Mouse (Mus musculus): ENCODE measurements around the gene Mtif3.

The Mtif3 gene

DNA sequence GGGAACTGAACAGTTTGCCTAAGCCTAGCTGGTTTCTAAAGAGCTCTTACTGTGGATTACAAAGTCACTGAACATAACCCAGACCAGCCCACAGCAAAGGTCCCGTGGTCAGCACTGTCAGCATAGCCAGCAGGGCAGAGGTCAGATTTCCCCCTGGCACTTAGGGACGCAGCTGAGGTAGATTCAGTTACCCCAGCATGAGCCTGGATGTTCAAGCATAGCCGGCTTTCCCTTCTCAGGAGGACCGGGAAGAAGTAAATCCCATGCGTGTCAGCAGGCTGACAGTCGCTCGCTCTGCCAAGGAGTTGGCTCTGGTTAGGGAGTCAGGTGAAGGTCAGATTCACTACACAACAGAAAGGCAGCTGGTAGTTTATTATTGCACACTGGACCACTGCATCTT lies 9.0 kb downstream of the Mtif3 start:
- in situ Hi-C loops (cut with MboI, MseI) = no loop called here

- in situ Hi-C loops (cut with MboI, MseI) = loop anchor here (10.0 kb wide), 1 partner anchor 346 kb away; no protein-coding TSS in a partner anchor
Measured at GRCm38 (mm10) chr5:146948508-146949088, 15.0 kb downstream of the Mtif3 start, which contains the start of gene Gtf3a. Gene Gtf3a, plus strand, starts transcription at chr5:146948657.

DNA sequence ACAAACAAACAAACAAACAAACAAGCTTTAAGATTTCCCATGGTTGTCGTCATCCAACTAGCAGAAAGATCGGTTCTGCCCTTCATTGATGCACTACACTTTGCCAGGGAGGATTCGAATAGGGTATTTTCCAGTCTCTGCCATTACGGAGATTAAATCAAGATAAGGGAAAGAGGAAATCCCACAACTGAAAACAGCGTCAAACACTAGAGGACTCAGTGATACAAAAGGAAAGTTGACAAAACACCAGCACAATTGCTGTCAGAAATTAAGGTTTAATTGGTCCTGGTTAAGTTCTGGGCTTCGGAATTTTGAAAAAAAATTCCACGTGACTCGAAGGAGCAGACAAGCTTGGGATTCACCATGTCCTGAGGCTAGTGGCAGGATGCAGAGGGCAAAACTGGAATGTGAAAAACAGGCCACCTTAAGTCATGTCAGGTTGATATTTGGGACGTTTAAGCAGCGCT lies 15.5 kb downstream of the Mtif3 start:
- in situ Hi-C loops (cut with MboI, MseI) = loop anchor here (10.0 kb wide), 1 partner anchor 347 kb away; no protein-coding TSS in a partner anchor

GRCm38 (mm10) chr5:146947497-146947896 lies 16.1 kb downstream of the Mtif3 start:
- in situ Hi-C loops (cut with MboI, MseI) = loop anchor here (10.0 kb wide), 1 partner anchor 347 kb away; no protein-coding TSS in a partner anchor

DNA sequence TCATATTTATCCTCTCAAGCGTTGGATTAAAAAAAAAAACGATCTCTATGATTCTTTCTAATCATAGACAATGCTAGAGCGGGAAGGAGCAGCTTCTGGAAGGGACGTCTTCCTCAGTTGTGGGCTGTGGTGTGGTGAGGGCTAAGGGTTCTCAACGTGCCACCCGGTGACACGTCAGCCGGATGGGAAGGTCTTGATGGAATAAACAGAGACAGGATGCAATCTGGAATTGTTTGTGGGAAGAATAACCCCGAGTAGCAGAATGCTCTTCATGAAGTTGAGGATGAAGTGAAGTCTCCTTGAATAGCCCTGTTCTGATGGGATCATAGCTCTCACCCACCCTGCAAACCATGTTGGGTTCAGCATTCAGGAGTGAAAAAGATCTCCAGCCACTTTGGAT lies 16.9 kb downstream of the Mtif3 start:
- in situ Hi-C loops (cut with MboI, MseI) = loop anchor here (10.0 kb wide), 1 partner anchor 348 kb away; no protein-coding TSS in a partner anchor

DNA sequence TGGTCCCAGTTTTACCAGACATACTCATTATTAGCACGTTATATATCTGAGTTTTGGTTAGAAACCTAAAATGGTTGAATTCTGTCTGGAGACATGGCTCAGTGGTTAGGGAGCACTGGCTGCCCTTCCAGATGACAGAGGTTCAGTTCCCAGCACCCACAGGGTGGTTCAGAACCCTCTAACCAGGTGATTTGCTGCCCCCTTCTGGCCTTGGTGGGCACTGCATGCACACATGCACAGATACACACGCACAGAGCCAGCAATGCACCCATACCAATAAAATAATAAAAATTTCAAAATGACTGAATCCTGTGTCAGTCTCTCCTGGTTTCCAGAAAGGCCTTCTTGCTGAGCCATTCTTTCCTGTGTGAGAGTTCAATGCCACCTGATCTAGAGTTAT lies 19.0 kb downstream of the Mtif3 start:
- in situ Hi-C loops (cut with MboI, MseI) = loop anchor here (5.0 to 10.0 kb wide), 2 partner anchors 283 to 350 kb away; no protein-coding TSS in a partner anchor

- in situ Hi-C loops (cut with MboI, MseI) = loop anchor here (5.0 to 10.0 kb wide), 2 partner anchors 284 to 352 kb away; no protein-coding TSS in a partner anchor
Measured at GRCm38 (mm10) chr5:146942965-146943364, 20.6 kb downstream of the Mtif3 start.

DNA sequence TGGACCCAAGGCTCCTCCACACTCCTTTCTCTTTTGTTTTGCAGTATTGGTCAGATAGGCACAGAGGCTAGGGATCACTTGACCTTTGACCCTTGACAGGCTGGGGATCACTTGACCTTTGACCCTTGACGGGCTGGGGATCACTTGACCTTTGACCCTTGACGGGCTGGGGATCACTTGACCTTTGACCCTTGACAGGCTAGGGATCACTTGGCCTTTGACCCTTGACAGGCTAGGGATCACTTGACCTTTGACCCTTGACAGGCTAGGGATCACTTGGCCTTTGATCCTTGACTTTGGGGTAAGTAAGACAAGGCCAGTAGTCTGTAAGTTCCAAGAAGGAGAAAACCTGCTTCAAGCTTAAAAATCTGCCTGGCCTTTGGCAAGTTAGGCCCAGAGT lies 21.7 kb downstream of the Mtif3 start:
- in situ Hi-C loops (cut with MboI, MseI) = loop anchor here (5.0 to 10.0 kb wide), 2 partner anchors 285 to 353 kb away; no protein-coding TSS in a partner anchor

- in situ Hi-C loops (cut with MboI, MseI) = loop anchor here (5.0 to 10.0 kb wide), 2 partner anchors 287 to 355 kb away; no protein-coding TSS in a partner anchor
Measured at GRCm38 (mm10) chr5:146940219-146940618, 23.4 kb downstream of the Mtif3 start.

DNA sequence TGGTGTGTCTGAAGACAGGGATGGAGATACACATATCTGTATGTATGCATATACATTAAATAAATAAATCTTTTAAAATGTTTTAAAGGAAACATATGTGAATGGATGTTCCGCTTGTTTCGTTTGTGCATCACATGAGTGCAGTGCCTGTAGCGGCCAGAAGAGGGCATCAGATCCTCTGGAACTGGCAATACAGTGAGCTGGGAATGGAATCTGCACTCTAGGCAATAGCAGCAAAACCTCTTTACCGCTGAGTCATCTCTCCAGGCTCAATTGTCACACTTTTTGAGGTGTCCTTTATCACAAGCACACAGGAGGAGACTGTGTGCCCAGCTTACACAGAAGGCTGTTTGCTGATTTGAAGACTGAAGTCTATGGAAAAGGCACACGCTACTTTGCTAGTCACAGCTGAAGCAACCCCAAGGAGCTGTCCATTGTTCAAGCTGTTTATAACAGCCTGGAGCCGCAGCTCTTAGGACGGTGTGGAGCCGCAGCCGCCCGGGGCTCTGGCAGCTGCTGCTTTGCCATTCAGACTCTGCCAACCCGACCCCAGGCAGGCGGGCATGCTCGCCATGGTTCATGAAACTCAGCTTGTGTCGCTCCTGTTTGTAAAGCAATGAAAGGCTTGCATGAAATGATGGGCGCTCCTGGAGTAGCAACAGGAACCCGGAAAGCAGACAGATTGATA lies 24.3 kb downstream of the Mtif3 start:
- in situ Hi-C loops (cut with MboI, MseI) = no loop called here

DNA sequence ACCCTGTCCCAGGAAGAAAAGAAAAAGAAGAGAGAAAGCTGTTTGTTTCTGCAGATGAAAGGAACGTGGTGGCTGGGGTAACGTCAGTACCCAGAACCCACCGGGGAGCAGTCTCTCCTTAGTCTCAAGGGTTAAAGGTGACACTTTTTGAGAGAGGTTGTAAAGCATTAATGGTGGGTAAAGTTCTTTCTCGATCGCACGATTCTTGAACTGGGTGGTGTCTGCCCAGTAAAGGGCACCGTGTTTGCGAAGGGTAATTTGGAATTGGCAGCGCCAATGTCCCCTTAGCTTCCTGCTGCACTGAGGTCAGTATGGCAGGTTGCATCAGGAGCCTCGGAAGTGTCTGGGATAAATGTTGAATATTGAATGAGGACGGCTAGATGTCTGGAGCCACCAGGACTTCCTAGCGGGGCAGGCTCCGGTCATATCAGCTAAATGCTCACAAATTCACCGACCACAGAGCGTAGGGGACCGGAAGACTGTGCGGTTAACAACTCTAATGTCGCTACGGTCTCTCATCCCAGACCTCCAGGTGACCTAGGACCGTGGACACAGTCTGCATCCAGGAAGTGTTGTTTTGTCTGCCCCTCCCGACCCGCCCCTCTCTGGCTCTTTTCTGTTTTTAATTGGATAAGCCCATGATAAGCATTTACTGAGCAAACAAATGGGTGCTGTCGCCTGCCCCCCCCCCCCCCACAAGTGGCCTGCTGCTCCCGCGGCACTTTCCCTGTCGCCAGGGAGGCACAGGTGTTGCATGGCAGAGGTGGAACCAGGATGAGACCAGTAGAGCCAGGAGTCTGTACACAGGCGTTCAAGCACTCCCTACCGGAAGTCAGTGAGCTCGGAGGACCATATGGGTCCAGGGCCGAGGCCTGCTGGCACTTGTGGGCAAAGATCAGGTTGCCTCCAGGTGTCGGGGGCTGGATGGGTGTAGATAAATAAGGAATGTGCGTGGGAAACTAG lies 25.8 kb downstream of the Mtif3 start:
- in situ Hi-C loops (cut with MboI, MseI) = no loop called here

GRCm38 (mm10) chr5:146933466-146933865 lies 30.1 kb downstream of the Mtif3 start:
- in situ Hi-C loops (cut with MboI, MseI) = no loop called here

DNA sequence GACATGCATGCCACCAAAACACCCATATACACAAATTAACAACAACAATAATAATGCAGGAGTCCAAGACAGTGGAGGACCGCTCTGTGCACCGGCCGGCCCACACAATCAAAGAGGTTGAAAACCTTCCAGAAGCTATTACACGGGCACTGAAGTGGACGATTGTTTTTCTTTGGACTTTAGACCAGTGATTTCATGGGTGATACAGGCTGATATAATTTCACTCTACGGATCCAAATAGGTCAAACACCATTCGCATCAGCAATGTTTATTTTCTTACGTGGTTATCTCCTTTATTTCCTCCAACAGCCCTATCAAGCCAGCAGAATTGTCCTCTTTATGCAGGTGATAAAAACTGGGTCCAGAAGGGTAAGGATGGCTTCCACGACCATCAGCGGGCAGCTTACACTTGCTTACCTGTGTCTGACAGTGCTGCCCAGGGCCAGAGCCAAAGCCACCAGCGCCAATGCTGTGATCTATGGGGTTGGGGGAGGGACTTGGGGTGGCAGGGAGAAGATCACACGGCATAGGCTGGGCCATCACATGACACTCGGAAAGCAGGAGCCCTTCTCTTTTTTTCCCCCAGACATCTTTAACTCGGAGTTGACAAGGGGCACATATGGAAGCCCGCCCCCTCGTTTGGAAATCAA lies 31.6 kb downstream of the Mtif3 start:
- in situ Hi-C loops (cut with MboI, MseI) = no loop called here

DNA sequence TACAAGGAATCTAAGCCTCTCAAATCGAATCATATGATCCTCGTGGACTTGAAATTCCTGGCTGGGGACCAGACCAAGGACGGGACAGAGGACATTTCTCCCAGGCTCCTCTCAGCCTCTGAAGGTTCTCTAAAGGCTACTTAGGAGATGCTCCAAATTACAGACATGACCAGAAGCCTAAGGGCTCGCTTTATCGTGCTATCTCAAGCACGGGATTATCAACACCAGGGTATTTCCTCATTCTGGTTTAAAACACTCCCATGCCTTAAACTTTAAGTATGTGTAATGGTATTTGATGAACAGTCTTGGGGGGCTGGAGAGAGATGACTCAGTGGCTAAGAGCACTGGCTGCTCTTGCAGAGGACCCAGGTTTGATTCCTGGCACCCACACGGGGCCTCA lies 32.2 kb downstream of the Mtif3 start:
- in situ Hi-C loops (cut with MboI, MseI) = no loop called here

- in situ Hi-C loops (cut with MboI, MseI) = no loop called here
Measured at GRCm38 (mm10) chr5:146926673-146927072, 36.9 kb downstream of the Mtif3 start.

DNA sequence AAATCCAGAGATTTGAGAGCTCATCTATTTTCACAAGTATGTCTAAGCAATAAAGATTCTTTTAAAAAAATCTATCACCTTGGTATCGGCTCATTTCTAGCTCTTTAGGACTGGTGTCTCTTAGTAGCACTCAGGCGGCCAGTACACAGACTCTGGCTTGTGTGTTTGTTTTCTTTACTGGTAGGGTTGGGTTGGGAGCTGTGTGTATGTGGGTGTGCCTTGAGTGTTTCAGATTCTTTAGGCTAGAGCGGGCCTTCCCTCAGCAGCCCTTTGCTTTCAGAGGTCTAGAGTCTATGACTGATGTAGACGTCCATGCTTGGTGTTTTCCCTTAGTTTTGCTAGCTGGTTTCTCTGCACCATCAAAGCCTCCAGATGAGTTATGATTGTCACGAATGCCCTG lies 40.1 kb downstream of the Mtif3 start:
- in situ Hi-C loops (cut with MboI, MseI) = no loop called here

DNA sequence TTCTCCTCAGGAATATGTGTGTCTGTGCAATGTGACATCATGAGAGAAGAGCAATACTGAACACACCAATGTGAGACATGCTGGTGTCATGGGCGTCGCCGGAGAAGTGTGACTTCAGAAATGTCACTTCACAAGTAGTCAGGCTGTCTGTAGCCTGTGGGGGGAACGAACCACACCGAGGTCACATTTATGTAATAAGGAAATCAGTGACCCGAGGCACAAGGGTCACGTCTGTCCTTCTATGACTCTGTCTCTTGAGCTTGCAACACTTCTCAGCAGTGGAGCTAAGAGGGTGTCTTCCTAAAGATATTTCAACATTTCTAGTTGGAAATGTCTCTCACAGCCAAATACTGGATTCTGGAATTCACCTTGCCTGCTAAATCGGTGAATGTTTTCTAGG lies 42.4 kb downstream of the Mtif3 start:
- in situ Hi-C loops (cut with MboI, MseI) = no loop called here

DNA sequence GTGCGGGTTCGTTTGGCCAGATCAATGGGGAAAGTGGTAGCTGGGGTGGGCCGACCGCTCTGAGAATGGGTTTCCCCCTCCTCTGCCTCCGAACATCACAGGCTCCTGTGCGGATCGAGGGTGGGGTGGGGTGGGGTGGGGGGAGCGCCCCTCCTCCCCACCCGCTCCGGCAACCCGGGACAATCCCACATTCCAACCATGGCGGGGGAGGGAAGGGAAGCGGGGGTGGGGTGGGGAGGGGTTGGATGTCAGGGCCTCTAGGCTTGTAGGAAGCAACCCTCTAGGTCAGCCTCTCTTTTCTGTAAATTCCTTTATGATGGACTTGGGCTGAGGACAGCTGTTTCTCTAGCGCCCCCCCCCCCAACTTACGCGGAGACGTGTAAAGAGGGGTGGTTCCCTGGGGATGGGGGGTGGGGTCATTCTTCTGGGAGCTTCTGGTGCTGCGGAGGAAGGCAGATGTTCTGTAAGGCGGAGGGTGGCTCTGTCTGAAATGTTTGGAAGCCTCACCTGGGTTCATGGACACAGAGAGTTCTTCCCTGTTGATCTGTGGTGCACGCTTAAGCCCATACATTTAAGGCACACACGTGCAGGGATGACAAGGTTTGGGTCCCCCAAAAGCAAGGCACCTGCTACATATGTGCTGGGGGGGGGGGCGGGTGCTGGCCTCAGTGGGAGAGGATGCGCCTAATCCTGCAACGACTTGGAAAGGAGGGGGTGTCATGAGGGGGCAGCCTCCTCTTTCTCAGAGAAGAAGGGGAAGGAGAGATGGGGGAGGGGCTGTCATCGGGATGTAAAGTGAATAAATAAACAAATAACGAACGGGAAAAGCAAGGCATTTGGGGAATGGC lies 43.1 kb downstream of the Mtif3 start:
- in situ Hi-C loops (cut with MboI, MseI) = no loop called here

DNA sequence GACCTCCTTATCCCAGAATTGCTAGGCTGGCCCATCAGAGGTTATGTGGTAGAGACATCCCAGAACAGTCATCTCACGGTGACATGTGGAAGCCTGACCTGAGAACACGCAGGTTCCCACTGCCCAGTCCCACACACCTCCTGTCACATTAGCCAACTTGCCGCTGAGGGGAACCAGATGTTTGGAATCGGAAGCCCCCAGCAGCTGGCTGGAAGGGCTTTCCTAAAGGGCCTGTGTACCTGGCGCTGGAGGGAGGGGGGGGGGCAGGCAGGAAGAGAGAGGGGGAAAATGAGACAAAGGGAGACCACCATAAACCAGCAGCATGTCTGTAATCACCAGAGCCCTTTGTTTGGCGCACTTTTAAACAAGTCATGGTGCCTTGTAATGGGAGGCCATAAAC lies 43.7 kb downstream of the Mtif3 start:
- in situ Hi-C loops (cut with MboI, MseI) = loop anchor here (10.0 kb wide), 1 partner anchor 315 kb away; no protein-coding TSS in a partner anchor

GRCm38 (mm10) chr5:146917357-146917756 lies 46.2 kb downstream of the Mtif3 start:
- in situ Hi-C loops (cut with MboI, MseI) = loop anchor here (10.0 kb wide), 1 partner anchor 317 kb away; no protein-coding TSS in a partner anchor
